Mouse (Mus musculus) cortical plate, adult 2 months (tissue): ENCODE measurements at regions not wholly inside any gene's neighbourhood (a gene's known extent, or its start where the extent isn't known, plus 50 kb on each side); places are given as distances from the start of the nearest gene placed in this dataset.

Experiments
- CTCF ChIP-seq: fragments of 200-500 bp; IDR thresholded peaks from 2 replicates; pipeline ENCODE4 v1.5.1; 2011; ENCODE audit warnings: mild to moderate bottlenecking, control low read depth, low read length; ENCODE audit not compliant: insufficient read depth; ENCODE audit errors: extremely low read depth
- POLR2A ChIP-seq: fragments of 200-500 bp; IDR thresholded peaks from 2 replicates; pipeline ENCODE4 v1.6.1; 2011; ENCODE audit warnings: mild to moderate bottlenecking, low read length, control low read depth; ENCODE audit not compliant: insufficient read depth; ENCODE audit errors: extremely low read depth

GRCm38 (mm10) chr1:185638631-185639030 lies 184.0 kb downstream of the Slc30a10 start:
- TF ChIP-seq POLR2A (no peak), CTCF (no peak)
